Mouse (Mus musculus) heart, postnatal 10 days (tissue): Measurements from ENCODE around the gene Tmub2. TPM values are rescaled to one million over a fixed set of nuclear protein-coding genes. Genes with fewer than 3 reads are reported as not detected.

Source experiments
- DNase-seq, 2 experiments: peaks; one replicate each; pipeline ENCODE4 v3.0.0; 2021
- intact Hi-C: fragments of 180-260 bp; cut with DNase I; formaldehyde crosslinking; loops from one replicate; pipeline ENCODE4 v1.15.1; 2025
- total RNA-seq, 2 experiments: library from RNA; stranded (reverse); gene quantifications; 2 replicates each; pipeline ENCODE4 v1.2.3; 2021

Gene Tmub2
- total RNA-seq, 2 experiments from 2014 or later: 29.0 to 31.1 TPM

DNA sequence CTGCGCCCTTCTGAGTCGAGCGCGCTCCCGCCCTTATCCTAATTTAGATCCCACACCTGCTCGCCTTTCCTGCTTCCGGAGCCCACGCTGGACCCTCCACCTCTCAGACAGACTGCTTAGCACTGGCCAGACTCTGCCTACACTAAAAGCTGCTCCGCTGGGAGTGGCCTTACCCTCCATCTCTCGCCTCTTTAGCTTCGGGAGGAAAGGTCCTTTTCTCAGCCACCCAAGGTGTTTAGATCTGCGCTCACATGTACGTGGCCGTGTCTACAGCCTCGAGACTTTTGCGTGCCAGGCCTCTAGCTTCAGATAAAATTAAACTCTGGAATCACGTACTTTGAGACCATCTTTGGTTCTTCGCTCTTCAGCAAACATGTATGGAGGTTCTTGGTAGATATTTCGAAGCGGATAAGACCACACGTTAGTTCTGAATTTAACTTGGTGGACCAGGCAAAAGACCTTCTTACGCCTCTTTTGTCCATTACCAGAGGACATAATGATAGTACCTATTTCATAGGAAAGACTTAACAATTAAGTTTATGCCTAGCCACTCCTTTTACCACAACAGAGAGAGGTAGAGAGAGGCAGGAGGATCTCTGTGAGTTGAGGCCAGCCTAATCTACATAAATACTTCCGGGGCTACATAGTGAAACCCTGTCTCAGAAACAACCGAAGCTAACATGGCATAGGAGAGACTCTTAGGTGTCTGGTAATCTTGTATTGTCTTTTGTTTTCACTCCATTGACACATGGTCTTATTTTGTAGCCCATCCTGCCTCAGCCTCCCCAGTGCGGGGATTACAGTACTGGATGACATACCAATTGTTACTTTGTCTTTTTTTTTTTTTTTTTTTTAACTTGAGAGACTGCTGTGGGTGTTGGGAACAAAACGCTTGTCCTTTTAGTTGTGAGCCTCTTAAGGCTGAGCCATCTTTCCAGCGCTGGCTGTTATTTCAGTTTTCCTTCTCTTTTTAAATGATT is 13.1 kb downstream of the Tmub2 start:
- no peak for DNase-seq

DNA sequence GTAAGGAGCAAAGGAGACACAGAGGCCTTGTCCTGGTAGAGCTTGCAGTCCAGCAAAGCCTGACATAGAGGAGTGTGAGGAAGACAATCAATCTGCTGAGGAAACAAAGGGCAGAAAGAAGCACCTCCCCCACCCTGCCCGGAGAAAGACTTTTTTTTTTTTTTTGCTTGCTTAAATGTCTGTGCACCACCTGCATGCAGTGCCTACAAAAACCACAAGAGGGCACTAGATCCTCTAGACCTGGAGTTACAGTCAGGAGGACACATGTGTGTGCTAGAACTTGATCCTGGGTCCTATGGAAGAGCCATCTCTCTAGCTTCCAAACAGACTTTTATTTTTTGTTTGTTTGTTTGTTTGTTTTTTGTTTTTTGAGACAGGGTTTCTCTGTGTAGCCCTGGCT is 15.1 kb downstream of the Tmub2 start:
- DNase-seq: peak; percentile 57 to 79
- intact Hi-C loops: no loop called here

More for the DNA sequence above, 13.1 kb downstream of the Tmub2 start:
- intact Hi-C loops: no loop called here

DNA sequence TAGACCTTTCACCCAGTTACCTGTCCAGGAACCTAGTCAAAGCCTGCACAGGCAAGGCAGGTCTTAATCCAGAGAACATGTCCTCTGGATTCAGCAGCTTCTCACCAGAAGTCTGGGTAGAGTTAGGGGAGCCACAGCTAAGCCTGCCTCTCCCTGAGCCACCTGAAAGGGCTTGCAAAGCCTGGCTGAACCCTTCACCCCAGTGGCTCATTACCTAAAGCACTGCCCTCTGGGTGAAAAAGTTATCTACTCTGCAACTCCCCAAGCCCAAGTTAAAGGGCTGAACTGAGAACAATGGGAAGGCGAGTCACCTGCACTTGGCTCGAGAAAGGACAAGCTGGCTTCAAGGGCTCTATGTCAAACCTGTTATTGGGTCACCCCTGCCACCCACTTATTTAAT is 19.4 kb downstream of the Tmub2 start:
- intact Hi-C loops: no loop called here
- DNase-seq: no peak

DNA sequence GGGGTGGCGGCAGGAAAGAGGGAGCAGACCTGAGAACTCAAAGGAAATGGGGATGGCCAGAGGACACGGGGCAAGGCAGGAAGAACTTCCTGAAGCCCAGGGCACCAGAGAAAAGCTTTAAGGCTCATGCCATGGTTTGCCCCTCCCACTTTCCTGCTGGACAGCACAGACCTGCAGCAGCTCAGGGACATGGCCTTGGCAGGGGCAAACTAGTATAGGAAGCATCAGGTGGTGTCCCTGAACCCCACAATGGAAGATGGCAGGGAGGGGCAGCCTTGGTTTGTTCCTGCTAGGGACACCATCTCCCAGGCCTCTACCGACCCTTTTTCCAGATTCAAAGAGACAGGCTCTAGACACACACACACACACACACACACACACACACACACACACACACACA is 20.6 kb downstream of the Tmub2 start:
- DNase-seq: no peak
- intact Hi-C loops: no loop called here

DNA sequence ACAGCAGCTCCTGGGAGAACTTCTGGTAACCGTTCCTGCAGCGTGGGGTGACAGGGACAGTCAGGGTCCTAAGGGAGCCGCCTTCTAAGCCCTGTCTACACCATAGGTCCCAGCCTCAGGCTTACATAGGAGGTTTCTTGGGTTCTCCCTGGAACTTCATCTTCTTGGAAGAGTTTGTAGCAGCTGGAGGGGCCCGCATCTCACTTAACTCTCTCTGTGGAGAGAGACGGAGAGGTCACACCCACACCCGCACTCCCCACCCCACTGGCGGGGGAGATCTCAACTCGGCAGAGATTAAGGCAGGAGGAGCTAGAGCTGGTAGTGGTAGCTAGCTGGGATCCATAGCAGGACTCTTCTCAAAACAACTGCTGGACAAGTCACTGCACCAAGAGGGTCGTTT is 23.4 kb downstream of the Tmub2 start:
- DNase-seq: no peak

DNA sequence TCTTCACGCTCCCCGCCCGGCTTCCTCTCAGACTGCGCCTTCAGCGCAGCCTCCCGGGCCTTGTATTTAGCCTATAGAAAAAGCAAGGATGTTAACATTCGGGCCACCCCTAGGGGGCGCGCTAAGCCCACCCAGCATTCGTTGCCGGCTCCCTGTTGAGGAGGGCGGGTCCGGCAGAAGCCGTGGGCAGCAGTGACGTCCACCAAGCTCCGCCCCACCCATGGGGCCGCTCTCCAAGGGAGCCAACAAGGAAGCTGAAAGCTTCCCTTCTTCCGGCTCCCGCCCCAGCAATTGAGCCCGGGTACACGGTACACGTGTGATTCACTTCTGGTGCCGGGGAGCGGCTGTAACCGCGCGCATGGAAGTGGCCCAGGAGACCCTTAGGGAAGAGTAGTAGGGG is 24.2 kb downstream of the Tmub2 start:
- DNase-seq: peak; percentile 97 to 98
- intact Hi-C loops: loop anchor here (1.0 to 2.0 kb wide), 2 partner anchors 102 to 122 kb away; partner anchors contain the start of gene Grn

More for the DNA sequence above, 23.4 kb downstream of the Tmub2 start:
- intact Hi-C loops: loop anchor here (2.0 kb wide), 1 partner anchor 123 kb away; the partner anchor contains the start of gene Grn

DNA sequence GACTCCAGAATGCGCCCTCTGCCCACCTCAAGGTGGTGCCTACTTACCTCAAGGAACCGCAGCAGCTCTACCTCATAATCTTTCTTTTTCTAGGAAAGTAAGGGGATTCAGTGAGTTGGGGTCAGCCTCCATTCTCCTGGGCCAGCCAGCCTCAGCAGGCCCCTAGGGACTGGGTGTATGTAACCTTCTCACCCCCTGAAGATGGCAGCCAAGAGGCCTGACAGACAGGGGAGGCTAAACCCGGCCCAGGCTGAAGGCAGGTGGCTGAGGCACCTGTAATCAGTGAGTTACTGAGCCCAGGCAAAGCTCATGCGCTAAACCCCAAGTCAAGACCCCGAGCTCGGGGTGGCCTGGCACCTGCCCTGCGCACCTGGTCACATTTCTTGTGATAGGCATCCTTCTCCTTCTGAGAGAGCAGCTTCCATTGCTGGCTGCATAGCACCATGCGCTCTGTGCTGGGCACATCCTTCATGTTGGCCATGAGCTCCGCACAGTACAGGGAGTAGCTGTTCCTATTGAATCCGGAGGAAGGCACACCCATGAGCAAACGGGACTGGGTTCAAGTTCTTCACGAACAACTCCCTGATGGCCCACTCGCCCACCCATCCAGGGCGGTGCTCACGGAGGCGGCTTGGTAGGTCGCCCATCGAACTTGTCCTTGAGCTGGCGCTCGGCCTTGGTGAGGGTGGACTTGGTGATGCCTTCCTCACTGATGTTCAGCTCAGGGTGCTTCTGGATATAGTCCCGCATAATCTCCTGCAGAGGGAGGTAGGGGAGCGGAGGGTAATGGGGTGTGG is 25.3 kb downstream of the Tmub2 start:
- intact Hi-C loops: loop anchor here (1.0 to 10.0 kb wide), 3 partner anchors 101 to 245 kb away; partner anchors contain the start of genes Gpatch8 and Grn
- no peak for DNase-seq

DNA sequence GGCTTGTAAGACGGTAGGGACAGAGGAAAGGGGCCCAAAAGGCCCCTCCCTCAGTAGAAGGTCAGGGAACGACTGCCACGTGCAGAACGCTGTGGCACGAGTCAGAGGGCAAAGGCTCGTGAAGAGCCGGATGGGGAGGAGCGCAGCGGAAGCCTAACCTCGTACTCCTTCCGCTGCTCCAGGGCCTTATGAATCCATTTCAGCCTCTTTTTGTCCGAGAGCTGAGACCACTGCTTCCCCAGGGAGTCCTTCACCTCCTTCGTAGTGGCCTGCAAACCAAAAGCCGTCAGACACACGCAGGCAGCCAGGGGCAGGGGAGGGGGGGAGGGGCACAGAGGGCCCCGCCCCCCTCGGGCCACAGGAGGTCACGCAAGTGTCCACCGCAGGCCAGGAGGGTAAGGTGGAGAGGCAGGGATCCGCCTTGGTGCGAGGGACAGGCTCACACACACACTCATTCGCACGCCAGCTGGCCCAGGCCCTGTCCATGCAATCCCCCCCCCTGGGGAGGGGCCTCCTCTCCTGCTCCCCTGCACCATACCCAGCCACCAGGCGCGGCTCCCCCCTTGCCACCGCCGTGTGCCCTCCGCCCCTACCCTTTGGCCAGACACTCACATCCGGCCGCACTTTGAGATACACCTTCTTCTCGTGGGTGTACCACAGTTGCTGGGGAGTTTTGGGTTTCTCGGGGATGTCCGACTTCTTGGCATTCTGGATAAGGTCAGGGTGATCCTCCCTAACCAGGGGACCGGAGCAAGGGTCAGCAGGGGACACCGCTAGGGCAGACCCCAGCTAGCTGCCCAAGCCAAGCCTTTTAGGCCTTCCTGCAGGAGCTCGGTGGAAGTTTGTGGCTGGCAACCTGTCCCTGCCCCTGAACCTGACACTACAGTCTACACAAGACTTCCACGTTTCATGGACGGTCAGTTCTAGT is 26.3 kb downstream of the Tmub2 start:
- no peak for DNase-seq
- intact Hi-C loops: loop anchor here (10.0 kb wide), 1 partner anchor 244 kb away; the partner anchor contains the start of gene Gpatch8

DNA sequence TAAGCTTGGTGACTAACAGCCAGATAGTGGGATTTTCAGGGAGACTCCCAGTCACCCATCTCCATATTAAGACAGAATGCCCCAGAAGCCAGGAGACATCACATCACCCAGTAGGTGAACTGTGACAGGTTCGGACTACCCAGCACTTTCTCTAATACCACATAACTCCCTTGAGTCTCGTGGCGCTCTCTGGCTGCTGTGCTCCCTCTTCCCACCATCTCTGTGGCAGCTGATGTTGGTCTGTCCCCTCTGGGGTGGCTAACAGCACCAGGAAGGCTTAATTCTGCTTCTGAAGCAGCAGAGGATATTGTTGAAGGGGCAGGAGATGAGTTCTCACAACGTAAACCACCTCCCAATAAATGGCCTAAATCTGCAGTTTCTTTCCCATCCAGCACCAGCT is 27.2 kb downstream of the Tmub2 start:
- intact Hi-C loops: loop anchor here (10.0 kb wide), 1 partner anchor 243 kb away; the partner anchor contains the start of gene Gpatch8
- DNase-seq: no peak

DNA sequence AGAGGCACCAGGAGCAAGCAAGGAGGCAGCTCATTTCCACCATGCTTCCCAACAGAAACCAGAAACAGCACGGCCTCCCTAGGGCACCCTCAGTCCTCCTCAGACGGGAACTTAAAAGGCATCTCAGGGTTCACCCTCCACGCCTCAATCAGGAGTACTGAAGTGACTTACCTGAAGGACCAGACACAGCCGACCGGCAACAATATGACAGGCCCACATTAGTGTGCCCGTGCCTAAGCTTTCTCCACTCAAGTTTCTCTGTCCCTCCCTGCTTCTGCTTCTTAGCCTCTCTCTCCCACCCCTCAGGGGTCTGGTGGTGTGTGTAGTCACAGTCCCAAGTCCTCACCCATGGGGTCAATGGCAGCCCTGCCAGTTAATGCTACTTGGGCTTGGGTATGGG is 27.9 kb downstream of the Tmub2 start:
- no peak for DNase-seq
- intact Hi-C loops: loop anchor here (10.0 kb wide), 1 partner anchor 242 kb away; the partner anchor contains the start of gene Gpatch8

DNA sequence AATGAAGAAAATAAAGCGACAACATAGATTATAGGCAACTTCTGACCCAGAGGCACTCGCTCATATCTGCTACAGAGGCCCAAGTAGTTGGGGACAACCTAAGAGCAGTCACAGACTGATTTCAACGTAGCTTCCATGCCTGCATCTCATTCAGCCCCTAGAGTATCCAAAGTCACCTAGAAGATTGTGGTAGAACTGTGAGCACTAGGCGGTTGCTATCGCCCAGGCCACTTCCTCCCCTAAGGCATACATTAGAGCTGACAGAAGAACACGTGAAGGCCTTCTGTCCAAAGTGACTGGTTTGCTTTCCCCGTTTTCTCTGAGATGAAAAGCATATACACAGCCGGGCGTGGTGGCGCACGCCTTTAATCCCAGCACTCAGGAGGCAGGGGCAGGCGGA is 29.6 kb downstream of the Tmub2 start:
- DNase-seq: no peak
- intact Hi-C loops: loop anchor here (10.0 kb wide), 1 partner anchor 240 kb away; the partner anchor contains the start of gene Gpatch8

DNA sequence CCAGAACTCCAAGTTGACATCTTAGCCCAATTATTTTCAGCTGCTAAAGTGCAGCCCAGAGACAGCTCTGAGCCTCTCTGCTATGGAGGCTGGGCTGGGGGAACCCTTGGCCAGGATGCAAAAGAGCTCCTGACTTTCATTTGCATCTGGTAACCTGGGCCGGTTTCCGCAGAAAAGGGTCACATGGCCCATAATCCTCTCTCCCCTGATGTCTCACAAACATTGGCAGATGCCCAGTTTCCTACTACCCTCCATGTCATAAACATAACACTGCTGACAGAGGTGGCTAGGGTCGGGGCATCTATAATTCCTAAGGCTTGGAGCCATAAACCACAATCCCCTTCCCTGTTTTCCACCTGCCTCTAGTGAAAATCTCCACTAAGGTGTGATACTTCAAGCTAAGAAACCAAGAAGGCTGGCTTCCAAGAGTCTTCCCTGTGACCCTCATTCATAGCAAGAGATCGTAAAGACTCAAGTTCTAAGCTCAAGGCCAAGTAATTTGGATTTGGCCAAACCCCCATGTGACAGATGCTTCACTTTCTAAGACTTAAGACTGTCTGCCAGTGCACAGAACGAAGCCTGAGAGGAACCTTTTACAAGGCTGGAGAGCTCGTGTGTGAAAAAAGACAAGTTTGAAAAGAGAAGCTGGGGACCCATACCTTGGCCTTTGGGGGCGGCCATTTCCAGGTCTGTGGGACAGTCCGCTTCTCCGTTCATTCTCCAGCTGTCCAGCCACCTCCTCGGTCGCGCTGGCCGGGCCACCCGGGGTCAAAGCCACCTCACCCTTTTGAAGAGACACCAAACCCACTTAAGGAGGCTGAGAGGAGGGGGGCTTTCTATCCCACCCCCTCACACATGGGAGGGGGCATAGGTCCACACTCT is 31.2 kb downstream of the Tmub2 start:
- DNase-seq: no peak
- intact Hi-C loops: loop anchor here (1.0 to 10.0 kb wide), 2 partner anchors 91 to 239 kb away; partner anchors contain the start of genes Gpatch8 and Slc25a39

DNA sequence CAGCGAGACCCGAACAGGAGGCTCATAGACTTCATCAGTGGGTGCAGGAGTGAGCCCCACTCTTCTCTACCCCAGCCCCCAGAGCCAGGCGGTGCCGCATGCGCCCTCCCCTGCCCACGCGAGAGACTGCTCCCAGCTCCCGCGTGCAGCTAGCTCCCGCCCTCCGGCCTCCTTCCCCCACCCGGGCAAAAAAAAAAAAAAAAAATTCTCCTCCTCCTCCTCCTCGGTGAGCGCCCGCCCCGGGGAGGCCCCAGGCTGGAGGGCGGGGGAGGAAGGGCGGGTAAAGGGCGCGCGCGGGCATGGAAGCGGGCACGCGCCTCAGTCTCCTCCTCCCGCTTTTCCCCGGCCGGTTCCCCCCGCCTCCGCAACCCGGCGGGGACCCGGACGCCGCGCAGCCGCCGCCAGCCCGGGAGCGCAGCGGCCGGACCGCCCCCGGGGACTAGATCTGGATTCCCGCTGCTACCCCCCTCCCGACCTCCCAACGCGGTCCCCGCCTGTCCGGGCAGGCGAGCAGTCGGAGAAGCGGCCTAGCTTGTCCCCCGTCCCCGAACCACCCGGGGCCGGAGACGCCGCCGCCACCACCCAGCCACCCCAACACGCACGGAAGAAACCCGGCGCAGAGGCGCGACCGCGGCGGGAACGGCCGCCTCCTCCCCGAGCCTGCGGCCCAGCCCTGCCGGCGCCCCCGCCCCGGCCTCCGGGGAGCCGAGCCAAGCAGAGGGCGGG is 32.0 kb downstream of the Tmub2 start:
- intact Hi-C loops: loop anchor here (1.0 to 10.0 kb wide), 2 partner anchors 91 to 238 kb away; partner anchors contain the start of genes Gpatch8 and Slc25a39
- peak; percentile 92 to 94 for DNase-seq

DNA sequence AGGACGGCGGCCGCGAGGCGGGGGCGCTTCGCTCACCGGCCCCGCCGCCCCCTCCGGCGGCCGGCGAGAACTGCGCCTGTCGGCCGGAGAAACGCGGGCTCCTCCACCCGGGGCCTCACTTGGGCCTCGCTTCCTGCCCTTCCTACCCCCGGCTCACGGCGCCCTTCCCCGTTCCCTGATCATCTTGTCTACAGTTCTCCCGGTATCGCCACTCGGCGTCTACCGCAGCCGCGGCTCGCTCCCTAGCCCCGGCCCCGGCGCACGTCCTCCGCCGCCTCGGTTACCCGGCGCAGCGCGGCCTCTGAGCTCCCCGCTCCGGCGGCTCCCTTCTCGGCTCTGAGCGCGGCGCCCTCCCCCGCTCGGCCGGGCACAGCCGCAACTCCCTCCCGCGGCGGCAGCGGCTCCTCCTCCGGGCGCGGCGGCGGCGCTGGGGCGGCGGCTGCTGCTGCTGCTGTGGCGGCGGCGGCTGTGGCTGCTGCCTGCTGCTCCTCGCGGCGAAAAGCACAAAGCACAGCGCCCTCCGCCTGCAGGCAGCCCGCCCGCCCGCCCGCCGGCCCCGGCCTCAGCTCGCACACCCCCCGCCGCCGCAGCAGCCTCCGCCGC is 32.7 kb downstream of the Tmub2 start:
- peak in 1 of 2 experiments; percentile 79 for DNase-seq
- intact Hi-C loops: loop anchor here (10.0 kb wide), 1 partner anchor 237 kb away; the partner anchor contains the start of gene Gpatch8

DNA sequence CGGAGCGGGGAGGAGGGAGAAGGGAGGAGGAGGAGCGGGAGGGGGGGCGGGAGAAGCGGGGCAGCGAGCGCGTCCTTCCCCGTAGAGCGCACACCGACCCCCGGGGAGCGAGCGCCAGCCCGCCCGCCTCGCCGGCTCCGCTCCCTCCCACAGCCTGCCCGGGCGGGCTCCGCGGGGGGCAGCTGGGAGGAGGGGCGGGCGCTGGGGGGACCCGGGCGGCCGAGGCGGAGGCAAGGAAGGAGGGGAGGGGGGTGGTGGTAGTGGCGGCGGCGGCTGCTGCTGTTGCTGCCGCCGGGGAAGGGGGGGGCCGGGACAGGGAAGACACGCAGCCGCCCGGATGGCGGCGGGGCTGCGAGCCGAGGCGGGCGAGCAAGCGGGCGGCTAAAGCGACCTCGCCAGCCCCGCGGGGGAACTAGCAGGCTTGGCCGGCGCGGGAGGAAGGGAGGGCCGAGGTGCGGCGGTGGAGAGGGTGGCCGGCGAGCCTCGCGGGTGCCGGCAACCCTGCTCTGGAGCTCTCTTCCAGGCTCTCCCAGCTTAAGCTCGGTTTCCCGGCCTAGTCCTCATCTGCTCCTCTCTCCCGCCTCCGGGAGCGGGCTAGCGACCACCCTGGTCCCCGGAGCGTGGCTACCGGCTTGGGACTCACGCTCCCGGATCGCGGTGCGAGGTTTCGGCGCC is 33.3 kb downstream of the Tmub2 start:
- peak; percentile 83 to 87 for DNase-seq
- intact Hi-C loops: loop anchor here (10.0 kb wide), 1 partner anchor 237 kb away; the partner anchor contains the start of gene Gpatch8

DNA sequence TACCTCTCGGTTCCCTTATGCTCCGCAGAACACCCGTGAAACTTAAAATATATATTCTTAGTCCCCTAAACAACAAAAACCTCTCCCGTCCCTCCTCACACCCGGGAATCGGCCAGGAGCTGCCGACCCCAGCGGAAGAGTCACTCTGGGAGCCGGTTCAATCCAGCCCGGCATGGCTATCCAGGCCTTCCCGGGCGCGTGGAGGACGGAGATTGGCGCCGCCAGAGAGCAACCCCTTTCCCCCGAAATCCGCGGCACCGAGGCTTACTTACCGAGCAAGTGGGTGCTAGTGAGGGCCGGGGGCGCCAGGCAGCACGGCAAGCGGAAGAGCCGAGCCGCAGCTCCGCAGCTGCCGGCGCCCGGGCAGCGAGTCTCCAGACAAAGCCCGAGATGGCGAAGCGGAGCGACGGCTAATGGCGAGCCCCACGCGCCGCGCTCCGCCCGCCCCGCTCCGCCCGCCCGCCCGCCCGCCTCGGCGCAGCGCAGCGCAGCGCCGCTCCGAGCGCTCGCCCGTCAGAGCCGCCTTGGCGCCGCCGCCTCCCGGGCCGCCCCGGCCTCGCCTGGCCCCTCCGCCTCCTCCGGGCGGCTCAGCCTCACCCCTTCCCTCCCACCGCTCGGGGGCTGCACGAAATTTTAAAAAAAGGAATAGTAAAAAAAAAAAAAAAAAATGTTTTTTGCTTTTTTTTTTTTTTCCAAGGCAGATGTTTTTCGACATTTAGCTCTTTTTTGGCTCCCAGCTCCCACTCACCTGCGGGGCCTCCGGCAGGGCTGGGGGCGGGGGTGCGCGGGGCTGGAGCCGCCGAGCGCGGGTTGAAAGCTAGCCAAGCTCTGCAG is 34.1 kb downstream of the Tmub2 start:
- DNase-seq: peak; percentile 73 to 77
- intact Hi-C loops: loop anchor here (10.0 kb wide), 1 partner anchor 236 kb away; the partner anchor contains the start of gene Gpatch8
